Mouse (Mus musculus) cerebellum, adult 2 months (tissue): ENCODE data around the gene Slc4a5.

Experiments
- CTCF ChIP-seq: fragments of 200-500 bp; IDR thresholded peaks from 2 replicates; pipeline ENCODE4 v1.5.1; 2011; ENCODE audit warnings: low read depth, mild to moderate bottlenecking, control low read depth, low read length, moderate library complexity, borderline replicate concordance; ENCODE audit not compliant: insufficient read depth
- POLR2A ChIP-seq: fragments of 200-500 bp; IDR thresholded peaks from 2 replicates; pipeline ENCODE4 v1.6.1; 2011; ENCODE audit warnings: low read length, control low read depth, borderline replicate concordance; ENCODE audit not compliant: insufficient read depth

- TF ChIP-seq CTCF (no peak), POLR2A (no peak)
Observed at GRCm38 (mm10) chr6:83301294-83301693, 81.7 kb downstream of the Slc4a5 start.
